Mouse (Mus musculus) C2C12 (cell line): ENCODE measurements around the gene Dnajc10.

Experiments
- CEBPB ChIP-seq: IDR thresholded peaks from one replicate; pipeline ENCODE4 v1.6.1; 2011; ENCODE audit warnings: low read depth, mild to moderate bottlenecking, control low read depth, moderate library complexity
- CTCF ChIP-seq: IDR thresholded peaks from one replicate; pipeline ENCODE4 v1.5.1; 2011; ENCODE audit not compliant: control insufficient read depth, insufficient read depth, insufficient read length
- FOSL1 ChIP-seq: IDR thresholded peaks from one replicate; pipeline ENCODE4 v1.8.0; 2011; ENCODE audit warnings: mild to moderate bottlenecking, low read length; ENCODE audit not compliant: poor library complexity, insufficient read depth, severe bottlenecking
- MAX ChIP-seq: IDR thresholded peaks from one replicate; pipeline ENCODE4 v1.6.1; 2011; ENCODE audit warnings: mild to moderate bottlenecking, control low read depth
- MYOD1 ChIP-seq: IDR thresholded peaks from one replicate; pipeline ENCODE4 v1.6.1; 2011; ENCODE audit warnings: low read depth; ENCODE audit not compliant: control insufficient read depth, insufficient read length
- MYOG ChIP-seq: IDR thresholded peaks from one replicate; pipeline ENCODE4 v1.6.1; 2011; ENCODE audit not compliant: control insufficient read depth, insufficient read length; ENCODE audit errors: extremely low read depth
- USF1 ChIP-seq: IDR thresholded peaks from one replicate; pipeline ENCODE4 v1.6.1; 2011; ENCODE audit warnings: low read depth, mild to moderate bottlenecking, control low read depth, moderate library complexity

GRCm38 (mm10) chr2:80396864-80397263 is 81.6 kb downstream of the Dnajc10 start:
- TF ChIP-seq CTCF (no peak), MAX (no peak), MYOD1 (no peak), CEBPB (no peak), USF1 (no peak), MYOG (no peak), FOSL1 (no peak)
